Mouse (Mus musculus) kidney, adult 2 months (tissue): Measurements from ENCODE around the gene Lysmd1.

Experiments
- CTCF ChIP-seq: fragments of 200-500 bp; conservative IDR thresholded peaks from 2 replicates; pipeline ENCODE4 v1.5.1; 2011; ENCODE audit warnings: low read depth, mild to moderate bottlenecking, control low read depth, low read length, moderate library complexity, mixed read lengths; ENCODE audit not compliant: insufficient read depth, insufficient read length
- POLR2A ChIP-seq: fragments of 200-500 bp; IDR thresholded peaks from one replicate; pipeline ENCODE4 v1.6.1; 2011; ENCODE audit warnings: low read depth, low read length, control low read depth

GRCm38 (mm10) chr3:95153874-95154273 is 20.0 kb downstream of the Lysmd1 start:
- TF ChIP-seq CTCF, result peak; percentile 75
- TF ChIP-seq POLR2A, result no peak
